Mouse (Mus musculus) liver, postnatal 0 days (tissue): ENCODE measurements around the gene Ppm1j.

ENCODE experiments used
- CTCF ChIP-seq: sonication (generic); IDR thresholded peaks from 2 replicates; pipeline ENCODE4 v1.5.1; 2016; ENCODE audit warnings: antibody characterized with exemption, low read depth
- EP300 ChIP-seq: IDR thresholded peaks from 2 replicates; pipeline ENCODE4 v1.6.1; 2016; ENCODE audit warnings: antibody characterized with exemption, low read depth, mild to moderate bottlenecking

DNA sequence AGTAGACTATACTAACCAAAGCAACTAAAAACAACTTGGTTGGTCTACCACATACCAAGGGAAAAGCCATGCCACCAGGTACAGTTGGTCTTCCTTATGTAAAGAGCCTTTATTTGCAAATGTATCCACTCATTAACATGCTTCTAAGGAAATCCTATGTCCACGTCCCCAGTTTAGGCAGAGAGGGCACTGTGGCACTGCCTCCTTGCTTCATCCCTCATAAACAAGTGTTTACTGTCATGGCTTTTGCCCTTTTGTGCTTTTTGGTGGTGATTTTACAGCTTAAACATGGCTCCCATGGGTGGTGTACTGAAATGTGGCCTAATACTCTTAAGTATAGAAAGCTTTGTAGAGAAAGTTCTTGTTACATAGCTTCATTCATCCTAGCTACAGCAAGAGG lies 39.6 kb downstream of the Ppm1j start:
- TF ChIP-seq CTCF (no peak), EP300 (no peak)
